In the genomic region with DNA sequence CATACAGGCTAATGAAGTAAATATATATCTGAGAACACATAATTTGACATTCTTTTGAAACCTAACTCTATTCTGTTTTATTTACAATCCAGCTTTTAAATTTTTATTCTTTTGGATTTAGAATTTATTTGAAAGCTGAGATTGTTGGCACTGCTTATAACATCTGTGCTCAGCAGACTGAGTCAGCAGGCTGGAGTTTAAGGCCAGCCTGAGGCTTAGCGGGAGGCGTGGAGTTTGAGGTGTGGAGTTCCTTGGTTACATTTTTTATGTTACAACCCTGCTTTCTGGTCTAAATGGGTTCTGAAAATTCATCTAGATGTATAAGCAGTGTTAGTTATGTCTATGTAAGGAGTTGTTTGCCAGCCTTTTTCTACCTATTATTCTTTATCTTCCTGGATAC, we compare ENCODE assay signal across 23 mouse cellular contexts. TPM values are rescaled to one million over a fixed set of nuclear protein-coding genes. Genes with fewer than 3 reads are reported as not detected.
"Had no signal": no experiment of that assay in that cellular context is flagged by ENCODE, and none has a peak within 500 bp of the region (broad histone marks: within the 10 kb centered on the region; RNA-seq: fewer than 3 reads in every experiment).

No protein-coding gene starts in this region.

- DNase-seq: kidney, adult 8-10 months; kidney, postnatal 25 days; lung, adult 18-20 months; lung, postnatal 4 days; retina, postnatal 1 day; right cerebral cortex, postnatal 4 days; spleen, adult 18-20 months; thymus, adult 2 months; thymus, postnatal 25 days had no signal

- H3K4me2 ChIP-seq: neural tube, embryonic 13.5 days had no signal

- H3K4me3 ChIP-seq: left cerebral cortex, adult 2 months; midbrain, embryonic 10.5 days; neural tube, embryonic 13.5 days had no signal

- H3K36me3 ChIP-seq: midbrain, embryonic 10.5 days; neural tube, embryonic 13.5 days had no signal

- H3K9me3 ChIP-seq: midbrain, embryonic 10.5 days; neural tube, embryonic 13.5 days had no signal

- ATAC-seq: lung, postnatal 0 days had no signal

- H3K27ac ChIP-seq: left cerebral cortex, adult 2 months; liver, embryonic 14.5 days; midbrain, embryonic 10.5 days; neural tube, embryonic 13.5 days had no signal

- H3K9ac ChIP-seq: liver, embryonic 14.5 days; neural tube, embryonic 13.5 days had no signal

- H3K27me3 ChIP-seq: neural tube, embryonic 13.5 days had no signal

- H3K4me1 ChIP-seq: midbrain, embryonic 10.5 days; neural tube, embryonic 13.5 days had no signal

RNA-seq across cellular contexts. Expression of a gene that starts 35.7 kb away (rescaled TPM):
- total RNA-seq: layer of hippocampus, postnatal 25 days; left cerebral cortex, adult 2 months; left cerebral cortex, postnatal 14 days; liver, adult 2 months; megakaryocyte, adult 5-6 weeks had no signal
- polyA plus RNA-seq: kidney, embryonic 16.5 days; limb, embryonic 11.5 days; liver, adult 2 months; liver, embryonic 14.5 days; lung, postnatal 0 days; midbrain, embryonic 10.5 days; midbrain, embryonic 14.5 days; neural tube, embryonic 13.5 days; stomach, embryonic 14.5 days; thymus, adult 2 months; urinary bladder, adult 2 months had no signal
